In the genomic region with DNA sequence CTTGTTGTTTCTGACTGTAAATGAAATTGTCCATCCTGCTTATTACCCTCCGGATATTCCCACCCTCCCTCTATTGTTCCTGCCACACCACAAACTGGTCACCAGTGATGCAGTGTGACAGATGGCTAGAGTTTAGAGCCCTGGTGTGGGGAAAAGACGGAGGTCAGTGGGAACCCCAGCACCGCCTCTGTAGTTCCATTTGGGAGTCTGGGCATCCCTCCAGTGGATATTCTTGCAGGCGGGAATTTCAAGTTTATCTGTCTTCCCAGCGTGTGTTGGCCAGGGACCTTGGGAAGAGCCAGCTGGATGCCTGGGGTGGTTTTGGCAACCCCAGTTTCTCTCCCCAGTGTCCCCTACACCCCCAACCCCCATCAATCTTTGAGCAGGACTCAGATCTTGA, we compare ENCODE assay signal across 7 mouse cellular contexts. TPM values are rescaled to one million over a fixed set of nuclear protein-coding genes. Genes with fewer than 3 reads are reported as not detected.
DNase-seq lines count a peak whose midpoint lies in the region; ATAC-seq and TF ChIP-seq lines count a peak whose summit lies in the region.

No protein-coding gene starts in this region.

- peak; percentile 64 to 77 for DNase-seq in cerebellum, postnatal 14 days
- no peak for DNase-seq in limb, embryonic 14.5 days (ENCODE audit: low spot score)
- peak; percentile 49 for DNase-seq in retina, embryonic 14.5 days (ENCODE audit: low spot score)
- no peak for DNase-seq in spleen, adult 18-20 months

- no peaks in the 10 kb centered on the region for H3K36me3 ChIP-seq in megakaryocyte, embryonic 14.5 days (replicated peaks; ENCODE audit: low read length)
- no peaks in the 10 kb centered on the region for H3K36me3 ChIP-seq in heart, embryonic 15.5 days
- H3K36me3 ChIP-seq in limb, embryonic 14.5 days (ENCODE audit: control insufficient read depth, insufficient read depth, low read length), result peaks cover under 1% of the 10 kb centered on the region; the same call in 1 of the 2 replicates

- WGBS in heart, embryonic 15.5 days, result 30% methylated on average over 5 of the region's 5 CpGs
- 54% methylated on average over 5 of the region's 5 CpGs for WGBS in limb, embryonic 14.5 days

- peak overlapping the region; percentile 88 for H3K4me3 ChIP-seq in megakaryocyte, embryonic 14.5 days (replicated peaks)
- peak overlapping the region; percentile 74 for H3K4me3 ChIP-seq in heart, embryonic 15.5 days
- H3K4me3 ChIP-seq in limb, embryonic 14.5 days (replicated peaks; ENCODE audit: low read length), result peak overlapping the region; percentile 44

- peak overlapping the region; percentile 83 for H3K4me2 ChIP-seq in heart, embryonic 15.5 days
- H3K4me2 ChIP-seq in limb, embryonic 14.5 days (replicated peaks; ENCODE audit: low read depth, low read length, severe bottlenecking), result peak overlapping the region; percentile 82

- peaks cover 62% of the 10 kb centered on the region for H3K27me3 ChIP-seq in megakaryocyte, embryonic 14.5 days (replicated peaks)
- no peaks in the 10 kb centered on the region for H3K27me3 ChIP-seq in heart, embryonic 15.5 days
- no peaks in the 10 kb centered on the region for H3K27me3 ChIP-seq in limb, embryonic 14.5 days (ENCODE audit: control insufficient read depth, insufficient read depth, low read length)

- H3K4me1 ChIP-seq in megakaryocyte, embryonic 14.5 days, result peaks cover 18% of the 10 kb centered on the region
- peaks cover 18% of the 10 kb centered on the region for H3K4me1 ChIP-seq in heart, embryonic 15.5 days (replicated peaks)
- peaks cover 7% of the 10 kb centered on the region; the same call in 1 of the 2 replicates for H3K4me1 ChIP-seq in limb, embryonic 14.5 days (ENCODE audit: control insufficient read depth, insufficient read depth, low read length)

- TF ChIP-seq POLR2A in limb, embryonic 14.5 days (IDR thresholded peaks at IDR 0.05; ENCODE audit: borderline replicate concordance, extremely low read depth, insufficient read depth, insufficient read length), result no peak

- H3K9ac ChIP-seq in heart, embryonic 15.5 days, result peak overlapping the region; percentile 68
- peak overlapping the region; percentile 58 for H3K9ac ChIP-seq in limb, embryonic 14.5 days (ENCODE audit: low read depth, low read length, severe bottlenecking)

- peaks cover 11% of the 10 kb centered on the region for H3K9me3 ChIP-seq in megakaryocyte, embryonic 14.5 days
- no peaks in the 10 kb centered on the region for H3K9me3 ChIP-seq in heart, embryonic 15.5 days (replicated peaks)
- no peaks in the 10 kb centered on the region for H3K9me3 ChIP-seq in limb, embryonic 14.5 days (ENCODE audit: control insufficient read depth, low read length)

- H3K27ac ChIP-seq in heart, embryonic 15.5 days, result peak overlapping the region; percentile 81
- no peak overlapping the region for H3K27ac ChIP-seq in limb, embryonic 14.5 days (replicated peaks; ENCODE audit: low read depth, low read length)

- ATAC-seq in megakaryocyte, adult 5-6 weeks (ENCODE audit: poor library complexity, severe bottlenecking), result no peak
- 0 out of 2 replicates have a peak, but pooled peaks have one; percentile 12 for ATAC-seq in heart, embryonic 15.5 days (replicated peaks; ENCODE audit: insufficient number of reproducible peaks, insufficient read depth, low FRiP score, low read depth)
- ATAC-seq in limb, embryonic 14.5 days (ENCODE audit: low FRiP score, low read depth), result no peak

RNA-seq across cellular contexts. Expression of gene Arpin, which starts 0.7 kb away (rescaled TPM):
- 0.74 and 1.5 TPM in 2 replicates for polyA plus RNA-seq in megakaryocyte, embryonic 14.5 days (2012; ENCODE audit: insufficient read depth, low replicate concordance)
- total RNA-seq in megakaryocyte, adult 5-6 weeks (2015), result not detected in 2 replicates
- total RNA-seq in megakaryocyte, adult 5-6 weeks (2017), result 0.08 TPM in 1 of 2 replicates, not detected in the other
- polyA plus RNA-seq in heart, embryonic 15.5 days (2015; fragmentation: Nextera tagmentation; extraction: Ambion mirVana), result 26.6 and 26.9 TPM in 2 replicates
- polyA plus RNA-seq in limb, embryonic 14.5 days (2012; rRNA removed), result 14.8 and 15.3 TPM in 2 replicates
- polyA plus RNA-seq in limb, embryonic 14.5 days (2014; fragmentation: Nextera tagmentation; extraction: Ambion mirVana), result 25.6 and 26.8 TPM in 2 replicates

RNA-seq across cellular contexts. Expression of gene Ap3s2, which starts 14.0 kb away (rescaled TPM):
- polyA plus RNA-seq in megakaryocyte, embryonic 14.5 days (2012; ENCODE audit: insufficient read depth, low replicate concordance), result 5.0 and 7.9 TPM in 2 replicates
- 14.6 and 22.8 TPM in 2 replicates for total RNA-seq in megakaryocyte, adult 5-6 weeks (2015)
- 4.6 and 5.9 TPM in 2 replicates for total RNA-seq in megakaryocyte, adult 5-6 weeks (2017)
- 22.1 and 24.7 TPM in 2 replicates for polyA plus RNA-seq in heart, embryonic 15.5 days (2015; fragmentation: Nextera tagmentation; extraction: Ambion mirVana)
- polyA plus RNA-seq in limb, embryonic 14.5 days (2012; rRNA removed), result 23.1 and 28.8 TPM in 2 replicates
- 27.3 and 30.3 TPM in 2 replicates for polyA plus RNA-seq in limb, embryonic 14.5 days (2014; fragmentation: Nextera tagmentation; extraction: Ambion mirVana)

Comparison
In these comparisons a context has a peak if more than half of its experiments do, and no peak if none do; other contexts are left out.
1. DNase-seq: peak in cerebellum, postnatal 14 days (2 of 2) and retina, embryonic 14.5 days (single experiment); none in limb, embryonic 14.5 days (single experiment) and spleen, adult 18-20 months (0 of 2).
2. Peak in every context shown above with its lines, with median percentiles within 50 percentile points of each other: H3K4me3 ChIP-seq.